Comparison of ENCODE assay signal across 13 mouse cellular contexts in genomic region chr2:145857864-145858263, GRCm38 (mm10). TPM values are rescaled to one million over a fixed set of nuclear protein-coding genes. Genes with fewer than 3 reads are reported as not detected.
A peak's percentile ranks its signal among the peaks of the same experiment; 100 is the strongest.
DNase-seq lines count a peak whose midpoint lies in the region; ATAC-seq and TF ChIP-seq lines count a peak whose summit lies in the region.
"Had no signal": no experiment of that assay in that cellular context is flagged by ENCODE, and none has a peak within 500 bp of the region (broad histone marks: within the 10 kb centered on the region; RNA-seq: fewer than 3 reads in every experiment).

No protein-coding gene starts in this region.

- no peak for TF ChIP-seq POLR2A in kidney, adult 2 months (IDR thresholded peaks at IDR 0.05; ENCODE audit: low read depth, low read length)

- 46% methylated on average over 8 of the region's 8 CpGs for WGBS in kidney, adult 2 months
- WGBS in kidney, embryonic 14.5 days, result 79% methylated on average over 8 of the region's 8 CpGs
- whole genome bisulfite sequencing in neural tube, embryonic 15.5 days, result 65% methylated on average over 8 of the region's 8 CpGs

- no peak overlapping the region for H3K9ac ChIP-seq in kidney, embryonic 14.5 days (ENCODE audit: low read depth, low read length)
- no peak overlapping the region for H3K9ac ChIP-seq in neural tube, embryonic 15.5 days (replicated peaks)
- H3K9ac ChIP-seq: embryonic facial prominence, embryonic 12.5 days; midbrain, embryonic 12.5 days had no signal

- peak; percentile 26 for DNase-seq in cerebellum, adult 11-12 months
- DNase-seq in kidney, adult 2 months, result peak; percentile 43
- DNase-seq in right cerebral cortex, postnatal 14 days, result peak; percentile 23
- no peak for DNase-seq in right cerebral cortex, postnatal 36 days (ENCODE audit: low spot score in 2 of 2)
- peak; percentile 51 for DNase-seq in lung, postnatal 10 days
- DNase-seq: heart, adult 2 months; liver had no signal

- ATAC-seq in cerebellum, adult (ENCODE audit: insufficient number of reproducible peaks, low FRiP score, low TSS enrichment), result no peak
- ATAC-seq in kidney, embryonic 14.5 days (ENCODE audit: low FRiP score, low TSS enrichment), result no peak
- ATAC-seq in neural tube, embryonic 15.5 days (ENCODE audit: low FRiP score), result no peak

- peaks cover 27% of the 10 kb centered on the region for H3K4me1 ChIP-seq in kidney, adult 2 months (ENCODE audit: control insufficient read depth, insufficient read depth, low read length)
- peaks cover 28% of the 10 kb centered on the region for H3K4me1 ChIP-seq in kidney, embryonic 14.5 days (ENCODE audit: control insufficient read depth, insufficient read depth, low read length)
- H3K4me1 ChIP-seq in neural tube, embryonic 15.5 days, result peaks cover 39% of the 10 kb centered on the region

- TF ChIP-seq CTCF in kidney, adult 2 months (conservative IDR thresholded peaks at IDR 0.05; ENCODE audit: insufficient read depth, insufficient read length, low read depth, low read length), result no peak

- no peaks in the 10 kb centered on the region; the same call in 1 of the 2 replicates for H3K36me3 ChIP-seq in kidney, adult 2 months (ENCODE audit: control insufficient read depth, insufficient read depth, low read length)
- no peaks in the 10 kb centered on the region; the same call in 1 of the 2 replicates for H3K36me3 ChIP-seq in kidney, embryonic 14.5 days (ENCODE audit: control insufficient read depth, insufficient read depth, low read length)
- no peaks in the 10 kb centered on the region for H3K36me3 ChIP-seq in neural tube, embryonic 15.5 days
- H3K36me3 ChIP-seq: embryonic facial prominence, embryonic 12.5 days; midbrain, embryonic 12.5 days had no signal

- H3K9me3 ChIP-seq in kidney, embryonic 14.5 days (ENCODE audit: control insufficient read depth, low read length), result no peaks in the 10 kb centered on the region
- no peaks in the 10 kb centered on the region for H3K9me3 ChIP-seq in neural tube, embryonic 15.5 days (replicated peaks)
- H3K9me3 ChIP-seq: embryonic facial prominence, embryonic 12.5 days; midbrain, embryonic 12.5 days had no signal

- H3K4me3 ChIP-seq in kidney, adult 2 months (ENCODE audit: insufficient read depth, low read depth, low read length), result no peak overlapping the region
- no peak overlapping the region for H3K4me3 ChIP-seq in kidney, embryonic 14.5 days (ENCODE audit: low read length)
- no peak overlapping the region for H3K4me3 ChIP-seq in neural tube, embryonic 15.5 days (replicated peaks)
- H3K4me3 ChIP-seq: embryonic facial prominence, embryonic 12.5 days; heart, adult 2 months; left cerebral cortex, adult 2 months; midbrain, embryonic 12.5 days had no signal

- no peak overlapping the region for H3K4me2 ChIP-seq in kidney, embryonic 14.5 days (replicated peaks; ENCODE audit: low read depth, low read length)
- no peak overlapping the region for H3K4me2 ChIP-seq in neural tube, embryonic 15.5 days
- H3K4me2 ChIP-seq: embryonic facial prominence, embryonic 12.5 days; midbrain, embryonic 12.5 days had no signal

- H3K27ac ChIP-seq in kidney, adult 2 months (ENCODE audit: insufficient read depth, low read depth, low read length), result no peak overlapping the region
- H3K27ac ChIP-seq in kidney, embryonic 14.5 days (ENCODE audit: low read depth, low read length), result no peak overlapping the region
- no peak overlapping the region for H3K27ac ChIP-seq in neural tube, embryonic 15.5 days (replicated peaks)
- H3K27ac ChIP-seq: heart, adult 2 months; left cerebral cortex, adult 2 months; midbrain, embryonic 12.5 days had no signal

- H3K27me3 ChIP-seq in kidney, adult 2 months (replicated peaks; ENCODE audit: control insufficient read depth, insufficient read depth, low read length), result no peaks in the 10 kb centered on the region
- no peaks in the 10 kb centered on the region for H3K27me3 ChIP-seq in kidney, embryonic 14.5 days (ENCODE audit: control insufficient read depth, insufficient read depth, low read length)
- H3K27me3 ChIP-seq in neural tube, embryonic 15.5 days (replicated peaks), result no peaks in the 10 kb centered on the region
- H3K27me3 ChIP-seq: embryonic facial prominence, embryonic 12.5 days had no signal

RNA-seq across cellular contexts. Expression of gene Naa20, which starts 44.0 kb away (rescaled TPM):
- polyA plus RNA-seq in kidney, adult 2 months (2012; rRNA removed), result 33.9 and 43.7 TPM in 2 replicates
- polyA plus RNA-seq in kidney, embryonic 14.5 days (2014; fragmentation: Nextera tagmentation; extraction: Ambion mirVana), result 205 and 206 TPM in 2 replicates
- polyA plus RNA-seq in neural tube, embryonic 15.5 days (2015; fragmentation: Nextera tagmentation; extraction: Ambion mirVana), result 130 and 140 TPM in 2 replicates

Comparison
In these comparisons a context has a peak if more than half of its experiments do, and no peak if none do; other contexts are left out.
1. DNase-seq: peak in cerebellum, adult 11-12 months (single experiment), kidney, adult 2 months (single experiment), right cerebral cortex, postnatal 14 days (single experiment) and lung, postnatal 10 days (single experiment); none in right cerebral cortex, postnatal 36 days (0 of 2).